Mouse (Mus musculus) frontal cortex, postnatal 14 days (tissue): ENCODE data around the gene Josd1.
A peak's percentile ranks its signal among the peaks of the same experiment; 100 is the strongest.

Source experiments
- DNase-seq, 2 experiments: peaks; one replicate each; pipeline ENCODE4 v3.0.0; 2022; ENCODE audit warnings: low spot score in 2 of 2

Gene Josd1

DNA sequence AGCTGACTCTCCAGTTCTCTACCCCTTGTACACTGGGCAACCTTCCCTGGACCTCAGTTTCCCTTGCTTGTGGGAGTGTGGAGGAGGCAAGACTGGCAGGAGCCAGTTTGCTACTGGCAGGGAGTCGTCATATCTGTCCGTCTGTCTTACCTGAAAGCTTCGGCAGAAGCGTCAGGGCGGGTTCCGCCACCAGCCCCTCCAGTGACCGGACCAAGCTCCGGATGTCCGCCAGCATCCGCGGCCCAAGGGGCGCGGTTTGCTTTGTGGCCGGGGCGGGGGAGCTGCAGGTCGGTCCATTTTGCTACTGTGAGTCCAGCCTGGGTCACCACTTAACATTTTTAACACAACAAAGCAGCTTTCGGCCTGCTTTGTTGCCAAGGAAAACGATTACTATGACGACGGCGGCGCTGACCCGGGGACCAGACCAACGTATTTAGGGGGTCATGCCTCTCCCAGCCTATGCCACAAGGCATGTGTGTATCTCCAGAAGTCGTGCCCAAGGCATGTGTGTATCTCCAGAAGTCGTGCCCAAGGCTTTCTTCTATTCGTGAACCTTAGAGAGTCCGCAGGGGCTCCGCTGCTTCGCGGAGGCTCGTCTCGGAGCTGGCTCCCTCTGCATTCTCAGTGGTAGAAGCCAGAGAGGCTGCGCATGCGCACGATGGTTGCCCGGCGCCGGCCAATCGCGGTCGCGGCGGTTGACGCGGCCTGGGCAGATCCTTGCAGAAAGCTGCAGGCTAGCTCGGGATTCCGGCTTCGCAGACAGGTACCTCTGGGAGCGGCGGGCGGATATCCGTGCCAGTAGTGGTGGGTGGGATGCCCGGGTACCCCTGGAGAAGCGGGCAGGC lies 29.0 kb downstream of the Josd1 start, which contains the start of the genes Fam227a and Cby1:
TSS of gene Fam227a (minus strand) at position 426 of the 845 bp plus-strand sequence.
TSS of gene Cby1 (plus strand) at position 669 of the 845 bp plus-strand sequence.
- DNase-seq = peak; percentile 90 to 96

DNA sequence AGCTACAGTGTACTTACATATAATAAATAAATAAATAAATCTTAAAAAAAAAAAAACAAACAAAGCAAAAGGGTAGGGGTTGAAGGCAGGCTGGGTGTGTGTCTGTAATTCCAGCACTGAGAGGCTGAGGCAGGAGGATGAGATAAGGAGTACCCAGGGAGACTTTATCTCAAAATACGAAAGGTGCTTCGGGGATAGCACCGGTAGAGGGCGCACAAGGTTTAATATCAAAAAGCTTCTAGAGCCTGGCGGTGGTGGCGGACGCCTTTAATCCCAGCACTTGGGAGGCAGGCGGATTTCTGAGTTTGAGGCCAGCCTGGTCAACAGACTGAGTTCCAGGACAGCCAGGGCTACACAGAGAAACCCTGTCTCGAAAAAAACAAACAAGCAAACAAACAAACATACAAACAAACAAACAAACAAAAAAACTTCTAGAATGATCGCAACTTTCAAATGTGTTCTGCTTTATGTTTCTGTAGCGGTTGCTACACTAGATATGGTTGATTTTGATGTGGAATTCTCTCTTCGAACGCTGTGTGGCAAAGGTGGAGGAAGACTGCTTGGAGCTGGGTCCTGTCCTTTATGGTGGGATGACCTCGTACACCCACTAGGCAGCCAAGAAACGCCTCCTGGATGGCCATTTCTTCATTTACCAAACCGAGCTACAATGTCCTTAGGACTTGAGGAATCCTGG lies 29.7 kb downstream of the Josd1 start:
- peak; percentile 72 to 85 for DNase-seq

DNA sequence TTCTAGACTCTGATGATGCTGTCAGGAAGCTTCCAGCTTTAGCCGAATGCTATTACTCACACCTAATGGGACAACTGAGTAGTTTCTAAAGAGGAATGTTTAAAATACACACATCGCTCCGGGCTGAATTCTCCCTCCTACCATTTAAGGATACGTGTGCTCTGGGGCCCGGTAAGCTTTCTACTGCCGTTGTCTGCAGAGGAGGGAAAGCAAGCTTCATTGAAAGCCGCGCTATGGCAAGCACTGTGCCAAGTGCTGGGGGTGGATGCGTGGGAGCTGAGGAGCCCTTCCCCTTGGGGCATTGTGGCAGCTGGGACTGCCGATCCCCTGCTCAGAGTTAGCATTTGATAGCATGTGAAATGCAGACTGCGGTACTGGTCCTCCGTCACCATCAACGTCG lies 31.3 kb downstream of the Josd1 start:
- peak in 1 of 2 experiments; percentile 19 for DNase-seq

DNA sequence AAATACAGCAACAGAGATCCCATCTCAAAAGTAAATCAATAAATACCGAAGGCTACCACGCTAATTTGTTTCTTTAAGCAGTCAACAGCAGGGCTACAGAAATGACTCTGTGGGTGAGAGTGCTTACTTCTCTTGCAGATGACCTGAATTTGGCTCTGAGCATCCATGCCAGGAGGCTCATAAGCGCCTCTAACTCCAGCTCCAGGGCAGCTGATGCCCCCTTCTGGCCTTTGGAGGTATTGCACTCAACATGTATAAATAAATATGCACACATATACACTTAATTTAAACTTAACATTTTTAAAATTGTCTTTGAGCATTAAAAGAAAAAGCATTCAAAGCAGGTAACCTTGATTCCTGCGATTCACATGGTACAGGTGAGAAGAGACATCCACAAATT lies 36.2 kb downstream of the Josd1 start:
- DNase-seq = no peak

DNA sequence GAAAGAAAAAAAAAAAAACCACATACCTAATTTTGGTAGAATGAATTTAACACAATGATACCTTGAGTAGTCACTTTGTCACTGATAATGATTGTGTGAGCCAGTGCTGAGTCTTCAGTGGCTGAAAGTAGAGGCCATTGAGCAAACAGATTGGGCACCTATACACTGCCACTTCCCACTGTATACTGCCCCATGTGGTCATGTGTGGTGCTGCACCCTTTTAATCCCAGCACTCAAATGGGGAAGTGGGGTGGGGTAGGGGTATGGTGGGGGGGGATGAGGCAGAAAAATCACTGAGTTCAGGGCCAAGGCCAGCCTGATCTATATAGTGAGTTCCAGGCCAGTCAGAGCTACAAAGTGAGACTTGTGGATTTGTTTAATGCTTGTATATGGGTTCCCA lies 37.1 kb downstream of the Josd1 start:
- DNase-seq = no peak

DNA sequence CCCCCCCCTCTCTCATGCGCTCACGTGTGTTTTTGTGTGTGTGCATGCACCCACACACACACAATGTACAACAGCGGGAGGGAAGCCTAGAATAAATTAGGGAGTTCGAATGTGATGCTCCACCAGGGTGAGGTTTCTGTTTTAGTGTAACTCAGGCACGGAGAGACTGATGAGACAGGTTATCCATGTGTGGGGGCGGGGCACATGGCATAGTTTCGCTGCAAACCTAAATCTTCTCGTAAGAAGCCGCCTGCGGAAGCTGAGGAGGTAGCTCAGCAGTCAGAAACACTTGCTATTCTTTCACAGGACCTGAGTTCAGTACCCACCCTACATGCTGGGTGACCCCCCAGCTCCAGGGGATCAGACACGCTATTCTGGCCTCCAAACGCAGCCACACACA lies 39.6 kb downstream of the Josd1 start:
- DNase-seq = no peak

DNA sequence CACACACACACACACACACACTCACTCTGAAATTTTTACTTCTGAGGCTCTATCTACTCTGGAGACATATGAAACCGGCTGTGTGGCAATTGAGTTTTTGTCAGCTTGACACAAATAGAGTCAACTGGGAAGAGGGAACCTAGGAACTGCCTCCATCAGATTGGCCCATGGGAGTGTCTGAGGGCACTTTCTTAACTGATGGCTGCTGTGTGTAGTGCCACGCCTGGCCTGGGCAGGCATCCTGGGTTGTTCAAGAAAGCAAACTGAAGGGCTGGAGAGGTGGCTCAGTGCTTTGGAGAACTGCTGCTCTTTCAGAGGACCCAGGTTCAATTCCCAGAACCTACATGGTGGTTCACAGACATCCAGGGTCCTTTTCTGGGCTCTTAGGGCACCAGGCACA lies 42.2 kb downstream of the Josd1 start:
- no peak for DNase-seq

DNA sequence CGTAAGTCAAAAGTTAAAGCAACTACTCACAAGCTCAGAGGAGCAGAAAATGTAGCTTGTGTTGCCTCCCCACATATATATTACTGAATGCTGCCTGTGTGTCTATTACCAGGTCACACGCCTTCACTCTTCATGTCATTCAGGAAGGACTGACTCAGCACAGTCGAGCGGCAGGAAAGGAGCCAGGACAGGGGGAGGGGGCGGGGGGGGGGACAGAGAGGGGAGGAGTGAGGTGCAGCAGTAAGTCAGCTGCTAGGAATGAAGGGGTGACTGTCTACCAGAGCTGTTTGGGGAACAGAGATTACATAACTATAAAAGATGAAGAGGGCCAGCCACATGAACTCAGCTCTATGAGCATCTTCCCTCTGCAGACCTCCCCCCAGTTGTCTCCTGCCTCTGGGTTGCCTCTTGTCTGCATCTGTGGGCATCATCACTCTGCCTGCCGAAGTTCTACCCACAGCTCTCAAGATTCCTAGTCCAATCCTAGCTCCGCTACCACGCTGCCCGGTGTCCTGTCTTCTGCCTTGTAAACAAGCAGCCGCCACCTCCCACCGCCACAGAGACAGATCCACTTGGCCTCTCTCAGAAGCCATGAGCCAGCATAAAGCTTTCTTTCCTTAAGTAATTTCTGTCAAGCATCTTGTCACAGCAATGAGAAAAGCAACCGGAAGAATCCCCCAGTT lies 46.4 kb downstream of the Josd1 start:
- no peak for DNase-seq

DNA sequence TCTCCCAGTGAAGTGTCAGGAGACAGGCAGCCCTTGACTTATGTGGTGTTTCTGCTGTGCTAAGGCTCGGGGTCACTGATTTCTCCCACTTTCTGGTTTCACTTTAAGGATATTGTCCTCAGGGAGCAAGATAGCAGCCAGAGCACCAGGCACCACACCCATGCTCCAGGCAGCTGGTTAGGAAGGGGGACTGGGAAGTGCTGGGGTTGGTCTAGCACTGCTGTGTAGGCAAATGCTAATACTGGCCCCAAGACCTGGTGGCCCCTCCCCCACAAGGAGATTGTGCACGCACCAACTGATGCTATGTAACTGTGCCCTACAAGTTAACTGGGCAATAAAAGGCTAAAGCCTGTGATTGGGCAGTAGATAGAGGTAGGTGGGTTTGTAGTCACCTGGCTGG lies 57.2 kb downstream of the Josd1 start:
- no peak for DNase-seq
